Mouse (Mus musculus) limb, embryonic 11.5 days (tissue): ENCODE measurements around the gene Rin3. TPM values are rescaled to one million over a fixed set of nuclear protein-coding genes. Genes with fewer than 3 reads are reported as not detected.

Experiments
- ATAC-seq: fragments of 200-750 bp; cut with Nextera tagmentation; 2 replicates; pipeline ENCODE4 v1.8.0; 2017; ENCODE audit warnings: low read depth; ENCODE audit not compliant: insufficient number of reproducible peaks, low FRiP score, low TSS enrichment
- DNase-seq: peaks from one replicate; pipeline ENCODE4 v3.0.0-alpha.2; 2015; ENCODE audit warnings: low spot score
- H3K27ac ChIP-seq: fragments of 300-500 bp; sonication (generic); replicated peaks from 2 replicates; pipeline ENCODE4 v1.5.1; 2014; ENCODE audit warnings: low read depth, mild to moderate bottlenecking, low read length
- H3K27me3 ChIP-seq: fragments of 300-500 bp; sonication (generic); 2 replicates; pipeline ENCODE4 v1.6.1; 2014; ENCODE audit warnings: mild to moderate bottlenecking, low read length, mixed read lengths; ENCODE audit not compliant: control insufficient read depth, insufficient read depth
- H3K36me3 ChIP-seq: fragments of 300-500 bp; sonication (generic); 2 replicates; pipeline ENCODE4 v1.6.1; 2014; ENCODE audit warnings: mild to moderate bottlenecking, low read length, moderate library complexity, mixed read lengths; ENCODE audit not compliant: control insufficient read depth, insufficient read depth
- H3K4me1 ChIP-seq: fragments of 300-500 bp; sonication (generic); 2 replicates; pipeline ENCODE4 v1.6.1; 2014; ENCODE audit warnings: low read length, mixed read lengths; ENCODE audit not compliant: control insufficient read depth, insufficient read depth
- H3K4me2 ChIP-seq: fragments of 300-500 bp; sonication (generic); 2 replicates; pipeline ENCODE4 v1.6.1; 2014; ENCODE audit warnings: low read depth, mild to moderate bottlenecking, moderate library complexity; ENCODE audit not compliant: severe bottlenecking
- H3K4me3 ChIP-seq: fragments of 300-500 bp; sonication (generic); 2 replicates; pipeline ENCODE4 v1.5.1; 2014; ENCODE audit warnings: low read depth, low read length
- H3K9ac ChIP-seq: fragments of 300-500 bp; sonication (generic); 2 replicates; pipeline ENCODE4 v1.6.1; 2014; ENCODE audit warnings: mild to moderate bottlenecking, low read length
- H3K9me3 ChIP-seq: fragments of 300-500 bp; sonication (generic); 2 replicates; pipeline ENCODE4 v1.6.1; 2016; ENCODE audit warnings: low read length; ENCODE audit not compliant: control insufficient read depth
- WGBS: fragments of 180-500 bp; shearing (Covaris S2); extraction: QIAGEN DNeasy Blood & Tissue Kit; methylation state at CpG from one replicate; pipeline ENCODE4 v1.1.7; 2014; 5-methylcytosine and 5-hydroxymethylcytosine counted together
- polyA plus RNA-seq: library from polyadenylated mRNA; unstranded; fragments of >200 nt; fragmentation: Nextera tagmentation; extraction: Ambion mirVana; gene quantifications from 2 replicates; pipeline ENCODE4 v1.2.1, GENCODE M21; 2014

Rin3 gene
- polyA plus RNA-seq, 1 experiment from 2014 or later, result 4.2 TPM

DNA sequence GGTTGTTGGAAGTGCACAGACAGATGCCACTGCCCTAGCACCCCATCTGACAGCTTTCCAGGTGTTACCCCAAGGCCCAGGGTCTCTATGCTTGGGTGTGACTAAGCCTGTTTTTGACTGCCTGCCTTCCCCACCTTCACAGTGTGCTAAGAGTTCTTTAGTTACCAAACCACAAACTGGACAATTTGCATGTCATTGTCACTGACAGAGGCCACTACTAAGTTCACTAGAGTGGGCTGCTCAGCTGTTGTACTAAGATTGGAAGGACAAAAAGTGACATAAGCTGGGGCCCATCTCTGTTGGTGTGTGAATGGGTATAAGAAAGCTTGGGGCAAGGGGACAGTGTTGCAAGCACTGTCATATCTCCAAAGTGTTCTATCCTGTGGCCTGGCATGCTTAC, 72.9 kb downstream of the Rin3 start:
- Histone ChIP-seq H3K4me2 (no peak overlapping the region), H3K9me3 (no peaks in the 10 kb centered on the region), H3K4me1 (no peaks in the 10 kb centered on the region), H3K9ac (no peak overlapping the region), H3K36me3 (no peaks in the 10 kb centered on the region; the same call in 1 of the 2 replicates), H3K27ac (no peak overlapping the region), H3K27me3 (no peaks in the 10 kb centered on the region), H3K4me3 (no peak overlapping the region)
- DNase-seq (no peak), ATAC-seq (no peak)

DNA sequence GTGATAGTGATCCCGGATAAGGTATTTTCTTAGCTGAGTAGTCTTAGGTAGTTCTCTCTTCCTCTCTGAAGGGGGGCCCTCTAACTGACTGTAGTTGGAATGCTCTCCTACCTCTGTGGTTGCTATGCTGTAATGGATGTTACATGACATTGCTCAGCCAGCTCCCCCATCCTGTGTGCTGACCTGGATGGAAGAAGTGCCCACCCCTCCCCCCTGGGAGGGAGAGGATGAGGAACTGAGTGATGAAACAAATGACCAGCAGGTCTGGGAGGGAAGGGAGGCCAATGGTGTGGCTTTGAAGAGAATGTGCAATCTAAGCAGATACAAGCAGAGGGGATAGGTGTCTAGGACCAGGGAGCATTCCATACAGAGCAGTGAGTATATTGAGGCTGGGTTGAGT, 73.9 kb downstream of the Rin3 start:
- Histone ChIP-seq H3K4me2 (no peak overlapping the region), H3K36me3 (no peaks in the 10 kb centered on the region; the same call in 1 of the 2 replicates), H3K4me3 (no peak overlapping the region), H3K27ac (no peak overlapping the region), H3K27me3 (no peaks in the 10 kb centered on the region), H3K9me3 (no peaks in the 10 kb centered on the region), H3K9ac (no peak overlapping the region), H3K4me1 (no peaks in the 10 kb centered on the region)
- WGBS, result 89% methylated on average over 1 of the region's 1 CpGs
- DNase-seq (no peak), ATAC-seq (no peak)

DNA sequence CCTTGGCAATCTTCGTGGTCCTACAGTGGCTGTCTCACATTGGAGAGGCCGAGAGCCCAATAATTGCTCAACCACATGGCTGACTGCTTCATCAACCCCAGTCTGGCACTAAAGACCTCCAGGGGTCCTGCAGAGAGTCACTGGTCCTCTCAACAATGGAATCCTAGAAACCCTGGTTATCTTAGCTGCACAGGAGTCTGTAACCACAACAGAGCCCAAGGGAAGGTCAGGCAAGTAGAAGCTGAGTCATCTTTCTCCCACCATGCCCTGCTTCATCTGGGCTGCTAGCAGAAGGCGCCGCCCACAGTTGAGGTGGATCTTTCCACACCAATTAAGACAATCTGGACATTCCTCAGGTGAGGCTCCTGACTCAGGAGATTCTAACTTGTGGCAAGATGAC, 76.5 kb downstream of the Rin3 start:
- H3K4me1 ChIP-seq, result no peaks in the 10 kb centered on the region
- ATAC-seq, result no peak
- no peaks in the 10 kb centered on the region for H3K27me3 ChIP-seq
- H3K4me3 ChIP-seq, result no peak overlapping the region
- H3K9me3 ChIP-seq, result no peaks in the 10 kb centered on the region
- H3K9ac ChIP-seq, result no peak overlapping the region
- H3K36me3 ChIP-seq, result no peaks in the 10 kb centered on the region; the same call in 1 of the 2 replicates
- no peak overlapping the region for H3K4me2 ChIP-seq
- no peak for DNase-seq
- no peak overlapping the region for H3K27ac ChIP-seq
- 95% methylated on average over 4 of the region's 4 CpGs for WGBS

DNA sequence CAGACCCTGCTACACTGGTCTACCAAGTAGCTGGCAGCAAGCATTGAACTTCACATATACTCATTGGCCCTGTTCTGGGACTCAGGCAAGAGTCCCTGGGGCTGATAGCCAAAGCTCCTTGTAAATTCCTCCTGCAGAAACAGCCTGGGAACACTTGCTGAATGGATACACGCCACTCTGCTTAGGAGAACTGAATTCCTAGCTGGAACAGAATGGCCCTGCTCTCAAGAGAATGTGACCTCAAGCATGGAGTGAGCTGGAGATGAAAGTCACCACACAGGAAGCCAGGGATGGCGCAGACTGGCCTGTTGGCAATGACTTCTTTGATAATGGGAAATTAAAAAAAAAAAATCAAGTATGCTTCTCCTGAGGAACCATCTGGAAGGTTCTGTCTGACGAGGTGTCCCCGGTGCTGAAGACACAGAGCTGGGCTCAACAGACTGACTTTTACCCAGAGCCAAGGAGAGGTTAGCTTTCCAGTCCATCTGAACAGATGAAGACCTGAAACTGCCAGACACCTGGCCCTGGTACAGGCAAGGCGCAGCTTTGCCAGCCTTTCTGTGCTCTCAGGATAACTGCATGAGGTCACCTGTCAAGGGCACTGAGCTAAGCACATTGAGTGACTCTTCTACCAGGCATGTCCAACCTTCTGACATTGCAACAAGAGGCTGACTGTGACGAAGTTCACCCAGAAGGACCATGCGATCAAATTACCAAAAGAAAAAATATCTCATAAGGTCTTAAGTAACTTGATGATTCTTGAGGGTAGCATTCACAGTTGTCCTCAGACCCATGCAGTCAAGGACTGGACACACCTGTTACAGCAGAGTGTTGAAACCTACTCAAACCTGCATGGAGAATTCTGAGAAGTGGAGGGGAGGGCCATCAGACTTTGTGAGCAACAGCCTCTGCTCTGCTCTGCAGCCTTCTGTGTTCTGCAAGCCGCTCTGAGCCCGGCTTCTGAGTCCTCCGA, 78.6 kb downstream of the Rin3 start:
- Histone ChIP-seq H3K9me3 (no peaks in the 10 kb centered on the region), H3K4me2 (no peak overlapping the region), H3K36me3 (no peaks in the 10 kb centered on the region; the same call in 1 of the 2 replicates), H3K27me3 (no peaks in the 10 kb centered on the region), H3K4me1 (no peaks in the 10 kb centered on the region), H3K27ac (no peak overlapping the region), H3K4me3 (no peak overlapping the region), H3K9ac (no peak overlapping the region)
- DNase-seq, result no peak
- no peak for ATAC-seq
- WGBS, result 88% methylated on average over 10 of the region's 10 CpGs

DNA sequence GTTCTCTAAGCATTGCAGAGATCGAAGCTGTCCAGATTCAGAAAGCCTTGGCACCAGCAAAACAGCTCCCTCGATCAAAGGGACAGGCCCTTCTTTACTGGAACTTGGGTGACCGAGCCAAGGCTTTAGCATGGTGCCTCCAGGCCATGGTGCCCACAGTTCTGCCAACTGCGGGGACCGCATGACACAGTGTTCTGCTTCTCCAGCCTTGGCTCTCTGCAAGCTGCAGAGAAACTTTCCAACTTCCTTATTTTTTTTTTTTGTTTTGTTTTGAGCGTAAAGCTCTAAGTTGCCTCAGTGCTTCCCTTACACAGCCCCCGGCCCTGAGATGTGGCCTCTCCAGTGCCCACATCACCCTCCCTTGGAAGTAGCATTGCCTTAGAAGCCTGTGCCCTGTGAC, 82.2 kb downstream of the Rin3 start:
- no peak overlapping the region for H3K9ac ChIP-seq
- no peak for ATAC-seq
- 89% methylated on average over 7 of the region's 7 CpGs for WGBS
- no peaks in the 10 kb centered on the region for H3K27me3 ChIP-seq
- H3K4me2 ChIP-seq, result no peak overlapping the region
- H3K36me3 ChIP-seq, result no peaks in the 10 kb centered on the region
- H3K9me3 ChIP-seq, result no peaks in the 10 kb centered on the region
- no peak overlapping the region for H3K4me3 ChIP-seq
- H3K4me1 ChIP-seq, result peaks cover 3% of the 10 kb centered on the region; the same call in 1 of the 2 replicates
- no peak overlapping the region for H3K27ac ChIP-seq
- no peak for DNase-seq

DNA sequence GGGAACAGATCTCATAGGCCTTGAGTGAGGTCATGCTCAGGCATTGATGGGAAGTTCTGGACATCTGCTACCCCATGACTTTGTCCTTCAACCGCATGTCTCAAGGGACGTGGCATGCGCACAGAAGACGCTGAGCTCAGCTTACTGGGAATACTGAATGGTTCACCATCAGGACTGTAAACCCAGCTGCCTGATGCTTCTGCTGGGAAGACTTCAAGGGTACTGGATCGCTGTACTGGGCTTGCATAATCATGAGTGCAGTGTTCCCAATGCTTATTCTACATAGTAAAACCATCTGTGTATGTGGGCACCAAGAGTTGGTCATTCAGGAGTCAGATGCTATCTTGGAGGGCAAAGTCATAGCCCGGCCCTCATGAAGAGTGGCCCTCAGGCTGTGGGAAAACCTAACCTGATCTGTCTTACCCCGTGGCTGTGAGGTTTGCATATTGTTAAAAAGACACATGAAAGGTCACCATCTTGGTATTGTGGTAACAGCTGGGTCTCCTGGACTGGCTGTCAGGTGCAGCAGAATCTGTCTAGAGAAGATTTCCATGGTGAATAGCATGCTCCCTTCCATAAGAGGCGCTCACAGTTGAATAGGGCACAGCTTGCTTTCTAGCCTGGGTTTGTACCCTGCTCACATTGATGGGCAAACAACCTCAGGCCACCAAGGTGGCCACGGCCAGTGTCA, 83.4 kb downstream of the Rin3 start:
- Histone ChIP-seq H3K9ac (no peak overlapping the region), H3K9me3 (no peaks in the 10 kb centered on the region), H3K27ac (no peak overlapping the region), H3K4me1 (peaks cover 3% of the 10 kb centered on the region; the same call in 1 of the 2 replicates), H3K36me3 (no peaks in the 10 kb centered on the region), H3K4me2 (no peak overlapping the region), H3K27me3 (no peaks in the 10 kb centered on the region), H3K4me3 (no peak overlapping the region)
- DNase-seq, result no peak
- no peak for ATAC-seq
- 91% methylated on average over 9 of the region's 9 CpGs for WGBS

DNA sequence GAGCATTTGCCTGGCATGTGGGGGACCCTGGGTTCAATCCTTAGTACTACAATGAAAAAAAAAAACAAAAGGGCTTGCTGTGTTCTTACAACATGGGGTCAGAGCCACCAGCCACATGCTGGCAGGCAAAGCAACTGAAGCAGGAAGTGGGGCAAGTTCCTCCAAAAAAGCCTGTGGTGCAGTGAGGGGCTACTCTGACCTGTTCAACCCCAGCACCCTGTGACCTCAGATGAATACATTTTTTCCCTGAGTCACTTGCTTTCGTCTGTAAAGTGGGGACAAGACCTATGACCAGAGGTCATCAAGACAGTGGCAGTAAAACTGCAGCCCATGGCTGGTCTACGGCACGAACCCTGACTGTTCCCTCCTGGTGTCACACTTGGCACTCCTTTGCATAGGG, 84.2 kb downstream of the Rin3 start:
- DNase-seq (no peak), ATAC-seq (no peak)
- H3K4me1 ChIP-seq, result peaks cover 3% of the 10 kb centered on the region; the same call in 1 of the 2 replicates
- H3K36me3 ChIP-seq, result no peaks in the 10 kb centered on the region
- H3K9me3 ChIP-seq, result no peaks in the 10 kb centered on the region
- H3K27me3 ChIP-seq, result no peaks in the 10 kb centered on the region
- no peak overlapping the region for H3K9ac ChIP-seq
- no peak overlapping the region for H3K27ac ChIP-seq
- no peak overlapping the region for H3K4me2 ChIP-seq
- H3K4me3 ChIP-seq, result no peak overlapping the region
- 68% methylated on average over 3 of the region's 3 CpGs for WGBS

DNA sequence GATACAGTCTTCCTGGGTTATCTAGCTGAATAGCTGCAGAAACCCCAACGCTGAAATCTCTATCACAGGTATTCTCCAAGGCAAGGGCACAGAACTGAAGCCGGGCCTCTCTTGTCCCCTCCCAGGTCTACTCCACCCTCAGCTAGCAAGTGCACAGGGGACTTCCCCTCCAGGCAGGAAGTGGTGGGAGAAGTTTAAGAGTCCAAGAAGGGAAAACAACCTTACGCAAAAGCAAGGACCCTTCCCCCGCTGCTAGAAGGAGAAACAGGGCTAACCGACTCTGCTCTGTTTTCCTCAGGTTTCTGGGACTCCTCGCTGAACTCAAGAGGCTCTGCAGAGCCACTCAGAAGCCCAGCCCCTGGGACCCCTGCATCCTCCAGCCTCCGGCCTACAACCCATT, 85.2 kb downstream of the Rin3 start:
- H3K27me3 ChIP-seq, result no peaks in the 10 kb centered on the region
- no peaks in the 10 kb centered on the region for H3K36me3 ChIP-seq
- H3K4me1 ChIP-seq, result peaks cover 3% of the 10 kb centered on the region; the same call in 1 of the 2 replicates
- ATAC-seq (no peak), DNase-seq (no peak)
- H3K9ac ChIP-seq, result no peak overlapping the region
- H3K9me3 ChIP-seq, result no peaks in the 10 kb centered on the region
- H3K4me2 ChIP-seq, result no peak overlapping the region
- no peak overlapping the region for H3K4me3 ChIP-seq
- H3K27ac ChIP-seq, result no peak overlapping the region
- 77% methylated on average over 7 of the region's 7 CpGs for WGBS
